Mouse (Mus musculus) neural tube, embryonic 14.5 days (tissue): ENCODE measurements around the gene Sergef. TPM values are rescaled to one million over a fixed set of nuclear protein-coding genes. Genes with fewer than 3 reads are reported as not detected.

ENCODE experiments used
- ATAC-seq: fragments of 200-750 bp; cut with Nextera tagmentation; 2 replicates; pipeline ENCODE4 v1.8.0; 2017; ENCODE audit warnings: low read depth, mild to moderate bottlenecking, moderate TSS enrichment, moderate library complexity
- H3K27ac ChIP-seq: fragments of 300-500 bp; sonication (generic); 2 replicates; pipeline ENCODE4 v1.5.1; 2014; ENCODE audit warnings: low read depth, mild to moderate bottlenecking, control low read depth, low read length, moderate library complexity, mixed read lengths
- H3K27me3 ChIP-seq: fragments of 300-500 bp; sonication (generic); 2 replicates; pipeline ENCODE4 v1.6.1; 2014; ENCODE audit warnings: low read length; ENCODE audit not compliant: control insufficient read depth, insufficient read depth
- H3K36me3 ChIP-seq: fragments of 300-500 bp; sonication (generic); 2 replicates; pipeline ENCODE4 v1.6.1; 2014; ENCODE audit warnings: low read length, mixed read lengths; ENCODE audit not compliant: control insufficient read depth, insufficient read depth
- H3K4me1 ChIP-seq: fragments of 300-500 bp; sonication (generic); 2 replicates; pipeline ENCODE4 v1.6.1; 2014; ENCODE audit warnings: low read length; ENCODE audit not compliant: control insufficient read depth, insufficient read depth
- H3K4me2 ChIP-seq: fragments of 300-500 bp; sonication (generic); 2 replicates; pipeline ENCODE4 v1.6.1; 2014; ENCODE audit warnings: mild to moderate bottlenecking, low read depth, low read length, control low read depth
- H3K4me3 ChIP-seq: fragments of 300-500 bp; sonication (generic); 2 replicates; pipeline ENCODE4 v1.5.1; 2014; ENCODE audit warnings: low read depth, low read length, control low read depth, mixed read lengths
- H3K9ac ChIP-seq: fragments of 300-500 bp; sonication (generic); replicated peaks from 2 replicates; pipeline ENCODE4 v1.6.1; 2014; ENCODE audit warnings: low read depth, mild to moderate bottlenecking, control low read depth, low read length, mixed read lengths
- H3K9me3 ChIP-seq: fragments of 300-500 bp; sonication (generic); 2 replicates; pipeline ENCODE4 v1.6.1; 2016; ENCODE audit warnings: low read length; ENCODE audit not compliant: control insufficient read depth
- WGBS: fragments of 180-500 bp; shearing (Covaris S2); extraction: QIAGEN DNeasy Blood & Tissue Kit; methylation state at CpG from one replicate; pipeline ENCODE4 v1.1.7; 2014; 5-methylcytosine and 5-hydroxymethylcytosine counted together
- polyA plus RNA-seq: library from polyadenylated mRNA; unstranded; fragments of >200 nt; fragmentation: Nextera tagmentation; extraction: Ambion mirVana; gene quantifications from 2 replicates; pipeline ENCODE4 v1.2.1, GENCODE M21; 2014

The Sergef gene
- polyA plus RNA-seq, 1 experiment from 2014 or later = 46.3 TPM

GRCm38 (mm10) chr7:46394933-46395332 lies 244.7 kb downstream of the Sergef start:
- H3K4me2 ChIP-seq = no peak overlapping the region
- no peak overlapping the region for H3K4me3 ChIP-seq
- no peaks in the 10 kb centered on the region for H3K36me3 ChIP-seq
- H3K4me1 ChIP-seq = peaks cover 13% of the 10 kb centered on the region; the same call in 1 of the 2 replicates
- no peak overlapping the region for H3K27ac ChIP-seq
- WGBS = 65% methylated on average over 4 of the region's 4 CpGs
- no peaks in the 10 kb centered on the region for H3K9me3 ChIP-seq
- no peak overlapping the region for H3K9ac ChIP-seq
- no peak for ATAC-seq
- peaks cover 22% of the 10 kb centered on the region for H3K27me3 ChIP-seq

- no peak overlapping the region for H3K4me3 ChIP-seq
- H3K27me3 ChIP-seq = peaks cover 22% of the 10 kb centered on the region
- no peak overlapping the region for H3K27ac ChIP-seq
- no peak overlapping the region for H3K4me2 ChIP-seq
- H3K4me1 ChIP-seq = 0 out of 2 replicates have a peak, but pooled peaks cover 4% of the 10 kb centered on the region
- ATAC-seq = no peak
- no peaks in the 10 kb centered on the region for H3K36me3 ChIP-seq
- no peaks in the 10 kb centered on the region for H3K9me3 ChIP-seq
- WGBS = 47% methylated on average over 12 of the region's 12 CpGs
- H3K9ac ChIP-seq = no peak overlapping the region
Observed at GRCm38 (mm10) chr7:46393718-46394511, 245.7 kb downstream of the Sergef start.

Other genes with a start within 250 kb of the Sergef start
- 16.1 and 20.5 TPM in 2 replicates for gene Kcnc1, start 243.3 kb downstream of the Sergef start, polyA plus RNA-seq
- 0.43 and 0.76 TPM in 2 replicates for gene Tph1, start 32.7 kb upstream of the Sergef start, polyA plus RNA-seq
- 15.4 and 16.7 TPM in 2 replicates for gene Saal1, start 70.9 kb upstream of the Sergef start, polyA plus RNA-seq
- 0.49 and 1.0 TPM in 2 replicates for gene Saa3, start 75.9 kb upstream of the Sergef start, polyA plus RNA-seq
- not detected in 2 replicates for gene Saa4, start 92.8 kb upstream of the Sergef start, polyA plus RNA-seq
- not detected in 2 replicates for gene Saa1, start 103.2 kb upstream of the Sergef start, polyA plus RNA-seq
- not detected in 2 replicates for gene Saa2, start 112.0 kb upstream of the Sergef start, polyA plus RNA-seq
- gene Hps5, start 156.3 kb upstream of the Sergef start, polyA plus RNA-seq = 14.0 and 14.8 TPM in 2 replicates
- 40.5 and 44.9 TPM in 2 replicates for gene Gtf2h1, start 156.3 kb upstream of the Sergef start, polyA plus RNA-seq
- gene Ldha, start 201.7 kb upstream of the Sergef start, polyA plus RNA-seq = 427 and 481 TPM in 2 replicates
- 0.19 TPM in 1 of 2 replicates, not detected in the other for gene Ldhc, start 221.4 kb upstream of the Sergef start, polyA plus RNA-seq